Mouse (Mus musculus) right cerebral cortex, postnatal 36 days (tissue): ENCODE measurements around the gene Itpr2.

Experiments used
- DNase-seq, 2 experiments: peaks; one replicate each; pipeline ENCODE4 v3.0.0; 2022; ENCODE audit warnings: low spot score in 2 of 2, mixed read lengths in 1 of 2

Itpr2 gene

GRCm38 (mm10) chr6:146351816-146352215 is 150.2 kb downstream of the Itpr2 start:
- no peak for DNase-seq

DNA sequence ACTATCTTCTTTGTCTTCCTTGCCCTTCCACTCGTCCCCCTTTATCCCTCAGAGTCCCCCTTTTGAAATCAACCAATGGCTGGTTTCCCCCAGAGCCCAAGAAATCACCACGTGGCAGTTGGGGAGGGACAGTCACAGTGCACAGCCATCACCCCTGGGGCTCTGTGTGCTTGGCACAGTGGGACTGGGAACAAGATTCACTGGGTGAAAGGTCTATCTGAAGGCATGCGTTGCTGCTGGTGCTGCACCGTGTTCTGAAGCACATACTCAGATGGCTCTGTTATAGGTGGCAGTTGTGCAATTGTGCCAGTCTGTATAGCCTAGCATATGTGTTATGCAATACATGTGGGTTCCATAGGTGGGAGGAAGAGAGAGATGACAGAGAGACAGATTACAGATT is 154.5 kb downstream of the Itpr2 start:
- no peak for DNase-seq

GRCm38 (mm10) chr6:146346545-146347195 is 155.4 kb downstream of the Itpr2 start:
- DNase-seq: no peak

DNA sequence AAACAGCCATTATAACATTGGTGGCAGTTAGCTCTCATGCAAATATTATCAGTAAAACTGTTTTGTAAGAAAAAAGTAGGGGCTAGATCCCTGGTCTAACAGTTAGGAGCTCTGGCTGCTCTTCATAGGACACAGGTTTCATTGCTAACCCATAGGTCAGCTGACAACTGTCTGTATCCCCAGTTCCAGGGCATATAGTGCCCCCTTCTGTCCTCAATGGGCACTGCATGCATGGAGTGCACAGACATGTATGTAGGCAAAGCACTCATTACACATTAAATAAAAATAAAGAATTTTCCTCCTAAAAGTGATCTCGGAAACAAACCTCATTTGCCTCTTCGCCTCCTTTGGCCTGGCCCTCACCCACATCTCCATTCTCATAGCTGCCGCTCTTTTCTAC is 157.3 kb downstream of the Itpr2 start:
- no peak for DNase-seq

DNA sequence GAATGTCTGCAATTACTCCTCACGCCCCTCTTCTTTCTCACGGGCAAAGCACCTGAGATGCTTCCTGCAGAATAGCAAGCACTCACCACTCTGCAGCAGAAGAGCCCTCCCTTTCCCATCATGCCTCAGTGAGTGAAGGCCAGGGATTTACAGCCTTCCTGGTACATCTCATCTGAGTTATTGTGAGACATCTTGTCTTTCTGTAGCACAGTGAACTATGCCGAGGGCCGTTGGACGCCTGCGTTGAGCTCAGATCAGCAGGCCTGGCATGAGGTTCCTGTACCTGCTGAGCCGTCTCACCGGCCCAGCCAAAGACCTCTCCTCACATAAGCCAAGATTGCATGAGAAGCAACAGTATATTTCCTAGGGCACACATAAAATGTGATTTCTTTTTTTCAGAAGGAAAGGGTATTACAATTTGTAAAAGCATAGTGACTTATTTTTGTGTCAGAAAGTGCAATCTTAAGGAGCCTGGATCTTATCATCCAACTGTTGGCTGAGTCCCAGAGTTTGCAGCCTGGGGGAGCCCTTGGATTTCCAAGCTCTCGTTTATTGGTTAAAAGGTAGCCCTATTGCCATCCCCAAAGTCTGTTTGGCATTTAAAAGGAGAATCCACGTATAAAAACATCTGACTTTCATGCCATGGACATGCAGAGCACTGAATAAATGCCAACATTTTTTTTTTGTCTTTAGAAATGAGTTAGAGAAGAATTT is 158.2 kb downstream of the Itpr2 start:
- no peak for DNase-seq

- peak in 1 of 2 experiments; percentile 30 for DNase-seq
These were observed 159.0 kb downstream of the Itpr2 start for GRCm38 (mm10) chr6:146342995-146343394.

DNA sequence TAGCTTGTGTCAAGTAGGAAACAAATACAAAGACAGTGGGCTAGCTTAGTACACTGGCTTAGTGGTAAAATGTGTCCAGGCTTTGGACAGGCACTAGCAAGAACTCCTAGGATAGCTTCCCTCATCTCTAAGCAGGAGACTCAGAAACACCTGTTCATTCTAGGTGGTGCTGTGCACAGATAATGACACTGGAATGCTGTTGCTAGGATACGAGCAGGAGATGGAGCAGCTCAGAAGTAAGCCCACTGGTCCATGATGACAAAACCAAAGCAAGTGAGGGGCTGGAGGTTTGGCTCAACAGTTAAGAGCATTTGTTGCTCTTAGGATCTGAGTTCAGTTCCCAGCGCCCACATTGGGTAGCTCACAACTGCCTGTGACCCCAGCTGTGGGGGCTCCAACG is 160.1 kb downstream of the Itpr2 start:
- no peak for DNase-seq

DNA sequence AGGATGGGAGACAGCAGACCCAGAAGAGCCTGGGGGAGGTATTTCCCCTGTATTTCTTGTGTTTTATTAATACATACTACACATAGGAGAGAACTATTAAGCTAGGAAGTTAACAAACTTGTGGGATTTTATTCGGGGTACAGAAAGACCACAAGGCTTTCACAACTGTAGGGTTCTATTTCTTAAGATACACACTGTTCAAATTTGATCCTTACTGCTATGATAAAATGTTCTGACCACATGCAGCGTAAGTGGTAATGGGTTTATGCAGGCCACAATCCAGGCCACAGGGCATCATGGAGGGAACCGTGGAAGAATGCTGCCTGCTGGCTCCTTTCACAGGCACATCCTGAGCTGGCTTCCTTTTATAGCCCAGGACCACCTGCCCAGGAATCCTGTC is 160.6 kb downstream of the Itpr2 start:
- DNase-seq: no peak

GRCm38 (mm10) chr6:146340951-146341350 is 161.1 kb downstream of the Itpr2 start:
- DNase-seq: no peak

GRCm38 (mm10) chr6:146339779-146340178 is 162.2 kb downstream of the Itpr2 start:
- DNase-seq: no peak

- no peak for DNase-seq
These were observed 164.8 kb downstream of the Itpr2 start for GRCm38 (mm10) chr6:146337237-146337636.

- no peak for DNase-seq
These were observed 166.8 kb downstream of the Itpr2 start for GRCm38 (mm10) chr6:146335191-146335590.

- DNase-seq: no peak
These were observed 168.5 kb downstream of the Itpr2 start for GRCm38 (mm10) chr6:146333506-146333905.

DNA sequence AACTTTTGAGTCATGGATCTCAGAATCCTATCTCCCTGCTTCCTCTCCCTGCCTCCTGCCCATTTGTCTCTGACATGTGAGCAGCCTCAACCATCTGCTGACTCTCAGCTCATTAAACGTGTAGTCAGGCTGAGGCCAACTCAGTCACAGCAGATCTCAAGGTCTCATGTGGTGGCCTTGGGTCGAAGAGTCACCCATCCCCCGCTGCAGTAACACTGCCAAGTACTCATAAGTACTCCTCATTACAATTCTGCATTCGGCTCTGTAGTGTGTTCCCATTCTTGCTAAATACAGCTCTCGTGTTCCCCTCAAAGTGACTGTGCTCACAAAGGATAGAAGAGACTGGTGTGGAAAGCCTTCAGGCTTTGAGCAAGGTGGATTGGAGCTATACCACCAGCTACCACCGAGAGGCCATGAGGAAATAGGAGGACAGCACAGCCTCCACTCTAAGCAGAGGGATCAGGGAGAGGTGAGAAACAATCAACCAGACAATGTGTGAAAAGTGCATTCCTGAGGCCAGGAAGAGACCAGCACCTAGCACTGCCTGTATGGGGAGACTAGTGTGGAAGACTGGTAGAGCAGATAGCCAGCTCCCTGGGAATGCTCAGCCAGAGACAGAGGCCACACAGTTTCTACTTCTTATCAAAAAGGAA is 170.9 kb downstream of the Itpr2 start:
- DNase-seq: no peak

DNA sequence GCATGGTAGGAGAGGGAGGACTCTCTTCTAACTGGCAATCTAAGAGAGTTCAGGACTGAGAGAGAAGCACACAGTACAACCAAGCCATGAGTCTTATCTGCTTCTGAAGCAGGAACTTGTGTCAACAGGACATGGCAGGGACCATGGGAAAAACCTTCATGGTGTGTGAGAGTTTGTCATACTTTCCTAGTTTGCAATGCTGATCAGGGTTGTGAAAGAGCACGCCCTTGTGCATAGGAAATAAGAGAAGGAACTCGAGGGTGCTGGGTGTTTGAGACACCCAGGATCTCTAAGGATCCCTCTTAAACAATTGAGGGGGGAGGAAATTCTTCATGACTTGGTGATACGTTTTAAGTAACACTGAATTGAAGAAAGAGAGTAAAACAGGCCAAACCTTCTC is 172.9 kb downstream of the Itpr2 start:
- no peak for DNase-seq

DNA sequence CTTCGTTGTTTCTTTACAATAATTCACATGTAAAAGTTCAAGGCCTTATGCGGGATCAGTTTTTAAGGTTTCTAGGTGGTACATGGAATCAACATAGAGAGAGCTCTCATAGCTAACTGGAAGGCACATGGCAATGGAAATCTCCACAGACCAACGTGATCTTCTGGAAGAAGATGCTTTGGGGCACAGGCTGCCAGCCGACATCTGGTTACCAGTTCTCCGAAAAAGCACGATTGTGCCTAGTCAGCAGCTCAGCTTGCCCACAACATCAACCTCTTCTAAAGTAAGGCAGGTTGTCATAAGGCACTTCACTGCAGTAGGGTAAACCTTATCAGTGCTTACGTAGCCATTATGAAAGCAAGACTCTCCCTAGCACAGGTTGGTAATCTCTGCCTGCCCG is 175.4 kb downstream of the Itpr2 start:
- DNase-seq: no peak

DNA sequence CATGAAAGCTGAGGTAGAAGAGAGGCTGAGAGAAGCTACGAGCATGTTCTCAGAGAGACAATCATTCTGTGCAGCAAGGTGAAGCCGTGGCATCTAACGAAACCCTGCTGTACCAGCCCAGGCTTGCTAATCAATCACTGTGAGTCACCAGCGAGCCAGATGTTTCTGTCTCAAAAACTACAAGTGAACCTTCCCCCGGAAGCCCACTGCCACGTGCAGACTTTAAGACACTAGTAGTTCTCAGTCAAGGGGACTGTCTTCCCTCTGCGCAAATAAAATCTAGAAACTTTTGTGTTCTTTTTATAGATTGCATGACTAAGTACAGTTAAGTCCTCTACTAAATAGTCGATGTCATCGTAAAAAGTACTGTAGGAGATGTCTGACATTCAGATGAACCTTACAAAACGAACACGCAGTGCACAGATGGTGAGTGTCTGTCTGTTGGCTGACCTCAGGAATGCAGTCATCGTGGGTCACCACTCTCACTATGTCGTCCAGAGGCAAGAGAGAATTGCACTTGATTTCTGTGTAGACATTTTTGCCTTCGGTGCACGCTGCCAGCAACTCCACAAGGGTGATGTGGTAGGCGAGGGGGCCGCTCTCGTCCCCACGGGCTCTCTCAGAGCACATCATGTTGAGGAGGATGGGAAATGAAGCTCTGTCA is 177.3 kb downstream of the Itpr2 start:
- DNase-seq: no peak

DNA sequence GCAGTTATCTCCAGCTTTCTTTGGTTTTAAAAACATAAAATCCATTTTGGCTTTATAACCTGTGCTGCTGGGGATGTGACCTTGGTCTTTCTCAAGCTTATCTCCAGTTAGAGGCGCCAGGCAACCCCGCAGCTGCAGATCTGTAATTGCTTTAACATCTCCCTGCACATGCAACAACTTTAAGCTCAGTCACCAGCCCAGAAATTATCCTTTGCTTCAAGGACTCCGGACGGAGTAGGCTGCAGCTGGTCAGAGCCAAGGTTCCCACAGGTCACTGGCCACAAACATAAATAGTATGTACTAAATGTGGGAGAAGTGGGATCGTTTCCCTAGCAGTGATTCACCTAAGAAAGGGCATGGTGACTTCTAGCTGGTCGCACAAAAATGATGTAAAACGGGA is 179.5 kb downstream of the Itpr2 start:
- no peak for DNase-seq

DNA sequence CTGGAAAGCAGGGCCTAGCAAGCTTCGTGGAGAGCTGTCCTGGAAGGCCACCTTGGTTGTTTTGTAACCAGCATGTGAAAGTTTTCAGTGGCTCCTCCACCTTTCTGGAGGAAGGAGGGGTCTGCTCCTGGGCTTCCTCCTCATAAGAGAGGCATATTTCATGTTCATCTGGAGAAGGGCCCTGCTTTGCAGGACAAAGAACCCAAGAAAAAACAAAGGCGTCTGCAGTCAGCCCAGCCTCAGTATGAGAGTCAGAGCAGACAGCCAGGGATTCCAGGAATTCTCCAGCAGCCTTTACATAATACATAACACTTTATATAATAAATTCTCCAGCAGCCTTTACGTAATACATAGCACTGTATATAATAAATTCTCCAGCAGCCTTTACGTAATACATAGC is 180.1 kb downstream of the Itpr2 start:
- no peak for DNase-seq

- no peak for DNase-seq
These were observed 185.6 kb downstream of the Itpr2 start for GRCm38 (mm10) chr6:146316415-146316814.

- DNase-seq: no peak
These were observed 186.9 kb downstream of the Itpr2 start for GRCm38 (mm10) chr6:146315153-146315552.

GRCm38 (mm10) chr6:146314304-146314703 is 187.7 kb downstream of the Itpr2 start:
- no peak for DNase-seq

GRCm38 (mm10) chr6:146313396-146313795 is 188.6 kb downstream of the Itpr2 start:
- no peak for DNase-seq
